Mouse (Mus musculus) c-Kit-negative CD71-positive TER-119-positive erythroid progenitor cells, embryonic 14.5 days (primary cell): Measurements from ENCODE around the gene Arhgef6.

Experiments
- DNase-seq: peaks from one replicate; pipeline ENCODE4 v3.0.0-alpha.2; 2013; ENCODE audit warnings: low read depth, low spot score

The Arhgef6 gene

DNA sequence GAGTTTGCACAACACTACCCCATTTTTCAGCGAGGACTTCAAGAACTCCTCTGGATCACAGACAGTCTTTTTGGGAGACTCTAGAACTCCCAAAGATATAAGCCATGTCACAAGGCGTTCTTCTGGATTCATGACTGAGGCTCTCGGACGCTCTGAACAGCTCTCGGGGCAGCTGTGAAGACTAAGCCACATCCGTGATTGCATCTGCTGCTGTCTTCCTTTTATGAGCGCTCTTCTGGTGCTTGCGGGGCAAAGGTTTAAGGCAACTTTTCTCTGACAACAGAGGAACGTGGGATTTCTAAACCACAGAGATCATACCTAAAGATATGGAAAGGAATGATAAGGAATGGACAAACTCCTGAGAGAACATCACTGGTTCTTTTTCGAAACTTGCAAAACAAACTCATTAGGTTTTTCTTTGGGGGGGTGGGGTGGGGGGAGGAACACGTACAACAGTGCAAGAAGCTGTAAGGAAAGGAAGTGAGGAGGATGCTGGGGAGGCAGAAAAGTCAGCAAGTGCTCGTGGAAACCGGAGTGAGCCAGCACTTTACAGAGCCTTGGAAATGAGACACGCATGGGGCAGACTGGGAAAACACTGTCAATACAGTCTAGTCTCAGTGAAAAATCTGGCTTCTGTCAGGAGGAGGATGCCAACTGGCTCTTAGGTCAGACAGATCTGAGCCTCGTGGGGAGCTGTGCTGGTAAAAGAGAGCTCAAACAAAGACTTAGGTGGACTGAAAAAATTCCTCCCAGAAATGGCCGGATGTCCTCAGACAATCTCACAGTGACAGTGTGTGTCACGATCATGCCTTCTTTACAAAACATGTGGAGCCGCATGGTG lies at the start of gene Arhgef6:
Arhgef6 (minus strand) TSS at position 359 of the 841 bp plus-strand sequence.
- DNase-seq = no peak

DNA sequence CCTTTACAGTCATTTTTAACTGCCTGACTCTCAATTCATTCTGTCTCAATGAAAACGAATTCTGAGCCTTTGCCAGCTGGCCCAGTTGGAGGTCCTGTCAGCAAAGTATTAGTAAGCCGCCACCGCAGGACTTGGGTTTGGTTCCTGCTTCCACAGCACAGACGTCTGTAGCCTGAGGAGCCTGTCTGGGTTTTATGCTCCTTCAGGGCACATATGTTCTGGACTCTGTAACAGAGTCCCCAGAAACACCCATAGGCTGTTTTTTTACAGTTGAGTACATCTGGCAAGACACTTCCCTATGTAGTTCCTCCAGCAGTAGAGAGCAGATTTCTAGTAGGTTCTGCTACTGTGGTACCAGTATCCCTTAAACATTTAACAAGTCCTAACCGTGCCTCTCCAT lies 42.4 kb upstream of the Arhgef6 start:
- DNase-seq = no peak

DNA sequence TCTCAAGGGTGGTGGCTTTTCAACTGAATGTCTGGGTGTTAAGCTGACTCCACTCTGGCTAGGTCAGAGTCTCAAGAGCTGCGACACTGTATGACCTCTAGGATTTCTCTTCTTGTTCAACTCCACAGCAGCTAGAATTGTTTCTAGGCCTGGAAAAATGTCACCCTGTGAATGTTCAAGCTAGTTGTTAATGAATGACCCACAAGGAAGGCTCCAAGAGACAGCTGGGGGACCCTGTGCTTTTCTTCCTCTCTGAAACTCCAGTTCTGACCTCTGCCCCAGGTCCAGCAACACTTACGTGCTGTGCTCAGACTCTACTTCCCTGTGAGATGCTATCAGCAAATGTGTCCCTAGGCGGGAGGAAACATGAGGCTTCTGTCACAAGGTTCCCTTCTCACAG lies 40.0 kb upstream of the Arhgef6 start:
- no peak for DNase-seq

DNA sequence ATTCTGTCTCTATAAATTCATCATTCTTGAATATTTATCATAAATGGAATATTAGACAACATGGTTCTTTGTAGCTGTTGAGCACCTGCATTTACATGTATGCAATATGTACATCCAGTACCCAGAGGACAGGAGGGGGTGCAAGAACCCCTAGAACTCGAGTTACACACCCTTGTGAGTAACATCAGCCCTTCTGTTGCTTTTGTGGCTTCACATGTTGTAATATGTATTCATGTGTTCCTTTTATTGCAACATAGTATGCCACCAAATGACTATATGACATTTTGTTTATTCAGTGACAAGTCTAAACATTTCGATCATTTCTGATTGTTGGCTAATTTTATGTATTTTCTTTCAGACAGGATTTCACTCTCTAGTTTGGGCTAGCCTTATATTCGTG lies 38.6 kb upstream of the Arhgef6 start:
- DNase-seq = no peak

DNA sequence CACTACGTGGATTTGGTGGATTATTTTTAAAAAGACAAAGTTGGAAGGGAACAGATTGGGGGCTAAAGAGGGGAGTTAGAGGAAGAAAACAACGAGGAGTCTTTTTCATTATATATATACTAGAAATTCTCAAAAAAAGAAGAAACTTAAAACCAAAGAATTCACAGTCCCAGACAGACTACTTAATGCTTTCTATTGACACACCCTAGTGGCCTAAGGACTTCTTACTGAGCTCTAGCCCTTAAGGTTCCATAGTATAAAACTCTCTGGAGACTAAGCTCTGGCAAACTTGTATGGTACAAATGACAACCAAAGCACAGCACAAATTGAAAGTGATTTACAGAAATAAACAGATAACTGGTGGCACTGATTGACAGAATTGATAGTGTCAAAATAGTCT lies 35.5 kb upstream of the Arhgef6 start:
- DNase-seq = no peak

DNA sequence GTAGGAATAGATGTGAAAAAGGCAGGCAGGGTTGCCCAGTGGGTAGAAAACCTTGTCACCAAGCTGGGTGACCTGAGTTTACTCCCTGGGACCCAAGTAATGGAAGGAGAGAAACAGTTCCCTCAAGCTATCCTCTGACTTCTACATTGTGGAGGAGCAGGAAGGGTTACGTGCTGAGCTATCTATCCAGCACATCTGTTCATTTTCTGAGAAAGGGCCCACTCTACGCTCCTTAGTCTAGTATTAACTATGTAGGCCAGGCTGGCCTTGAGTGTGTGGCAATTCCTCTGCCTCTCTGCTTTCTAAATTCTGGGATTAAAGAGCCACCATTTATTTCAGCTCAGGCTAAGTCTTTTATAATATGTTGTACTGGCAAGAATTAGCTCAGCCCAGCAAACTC lies 35.0 kb upstream of the Arhgef6 start:
- peak; percentile 49 for DNase-seq

DNA sequence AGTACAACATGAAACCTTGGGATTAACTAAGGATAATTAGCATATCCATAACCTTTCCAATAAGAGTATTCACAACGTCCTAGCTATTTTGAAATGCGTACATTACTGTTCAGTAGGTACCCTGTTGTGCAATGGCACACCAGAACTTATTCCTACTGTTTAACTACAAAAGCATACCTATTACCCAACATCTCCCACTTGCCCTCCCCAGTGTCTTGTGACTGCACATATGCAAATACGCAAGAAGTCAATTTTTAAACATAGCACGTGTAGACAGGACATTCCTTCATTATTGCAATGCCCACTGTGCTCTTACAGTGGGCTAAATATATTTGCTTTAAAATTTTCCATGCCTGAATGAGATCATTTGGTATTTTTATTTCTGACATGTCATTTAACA lies 34.4 kb upstream of the Arhgef6 start:
- no peak for DNase-seq

DNA sequence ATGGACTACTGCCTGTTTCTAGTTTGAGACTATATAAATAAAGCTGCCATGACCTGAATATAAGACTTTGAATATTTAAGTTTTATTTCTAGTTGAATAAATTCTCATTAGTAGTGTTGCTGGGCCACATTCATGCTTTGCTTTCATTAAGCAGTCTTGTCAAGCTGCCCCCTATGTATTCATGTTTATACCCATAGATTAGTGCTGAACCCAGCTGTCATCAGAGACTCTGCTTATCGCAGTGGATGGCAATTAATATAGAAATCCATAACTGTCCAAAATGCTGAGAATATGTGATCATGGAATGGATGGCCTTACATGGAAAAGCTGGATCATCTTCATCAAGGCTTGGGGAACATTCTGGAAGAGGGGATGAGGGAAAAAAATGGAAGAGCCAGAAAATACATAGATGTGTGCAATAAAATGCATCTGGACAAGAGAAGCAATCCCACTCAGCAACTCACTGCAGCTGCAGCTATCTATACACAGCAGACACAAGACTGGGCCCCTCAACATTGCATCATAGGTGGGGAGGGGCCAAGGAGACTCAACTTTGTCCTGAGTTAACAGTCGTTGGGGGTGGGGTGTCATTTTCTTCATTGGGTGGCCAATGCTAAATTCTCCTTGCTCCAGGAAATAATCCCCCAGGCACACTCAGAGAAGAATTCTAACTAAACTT lies 26.5 kb upstream of the Arhgef6 start:
- DNase-seq = peak; percentile 66

DNA sequence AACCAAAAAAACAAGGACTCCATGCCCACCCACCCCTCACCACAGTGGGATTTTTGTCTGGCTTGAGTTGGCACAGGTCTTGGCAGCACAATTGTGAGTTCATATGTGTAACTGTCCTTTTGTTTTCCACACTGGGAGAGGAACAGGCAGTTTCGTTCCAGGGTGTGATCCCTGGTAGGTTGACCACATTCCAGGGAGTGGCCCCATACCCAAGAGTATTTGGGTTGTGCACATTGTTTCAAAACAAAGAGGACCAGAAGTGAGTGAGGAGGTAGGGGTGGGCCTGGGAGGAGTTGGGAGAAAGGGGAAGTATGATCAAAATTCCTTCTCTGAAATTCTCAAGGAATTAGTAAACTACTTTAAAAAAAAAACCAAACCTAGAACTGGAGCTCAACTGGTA lies 20.8 kb upstream of the Arhgef6 start:
- DNase-seq = no peak

DNA sequence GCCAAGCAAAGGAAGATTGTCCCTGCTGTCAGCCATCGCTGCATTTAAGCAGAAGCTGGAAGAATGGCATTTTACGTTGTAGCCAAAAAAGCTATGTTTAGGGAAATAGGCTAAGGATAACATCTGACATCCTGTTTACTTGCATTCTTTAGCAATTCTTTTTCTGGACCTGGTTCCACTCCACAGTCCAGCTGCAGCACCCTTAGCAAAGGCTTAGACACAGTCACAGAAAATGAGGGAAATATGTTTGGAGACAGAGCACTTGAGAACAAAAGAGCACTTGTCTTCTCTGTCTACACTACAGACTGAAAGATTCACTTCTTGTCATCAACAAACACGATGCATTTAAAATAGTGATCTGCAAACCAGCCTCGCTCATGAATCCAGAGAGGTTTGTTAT lies 691 bp upstream of the Arhgef6 start:
- DNase-seq = no peak

DNA sequence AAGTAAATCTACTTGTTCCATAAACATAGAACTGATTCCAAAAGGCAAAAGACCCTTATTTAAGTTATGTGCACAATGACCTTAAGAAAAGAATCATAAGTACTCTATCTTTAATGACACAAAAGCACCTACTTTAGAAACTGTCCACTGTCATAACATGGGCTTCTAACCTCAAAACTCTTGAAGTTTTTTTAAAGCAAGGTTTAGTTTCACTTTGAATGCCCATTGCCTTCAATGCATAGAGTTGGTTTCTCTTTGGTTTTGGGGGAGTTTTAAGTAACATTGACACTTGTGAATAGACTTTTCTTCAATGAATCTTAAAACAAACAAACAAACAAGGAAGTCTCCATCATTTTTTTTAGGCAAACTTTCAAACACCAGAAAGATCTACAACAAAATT lies 947 bp downstream of the Arhgef6 start:
- no peak for DNase-seq

DNA sequence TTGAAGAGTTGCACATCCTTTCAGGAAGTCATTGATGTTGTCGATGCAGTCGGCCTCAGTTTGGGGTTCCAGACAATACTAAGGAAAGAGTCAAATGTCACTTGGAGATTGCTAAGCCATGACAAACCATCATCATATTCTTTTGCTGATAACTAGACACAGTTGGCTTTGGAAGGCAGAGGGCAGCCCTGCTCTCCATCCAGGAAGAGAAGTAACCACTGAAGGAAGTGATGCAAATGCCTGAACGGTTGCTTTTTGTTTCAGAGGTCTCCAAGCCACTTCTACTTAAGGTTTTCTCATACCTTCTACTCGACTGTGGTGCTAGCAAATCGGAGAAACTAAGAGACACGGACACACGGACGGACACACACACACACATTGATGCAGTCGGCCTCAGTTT lies 1.6 kb downstream of the Arhgef6 start:
- DNase-seq = no peak

DNA sequence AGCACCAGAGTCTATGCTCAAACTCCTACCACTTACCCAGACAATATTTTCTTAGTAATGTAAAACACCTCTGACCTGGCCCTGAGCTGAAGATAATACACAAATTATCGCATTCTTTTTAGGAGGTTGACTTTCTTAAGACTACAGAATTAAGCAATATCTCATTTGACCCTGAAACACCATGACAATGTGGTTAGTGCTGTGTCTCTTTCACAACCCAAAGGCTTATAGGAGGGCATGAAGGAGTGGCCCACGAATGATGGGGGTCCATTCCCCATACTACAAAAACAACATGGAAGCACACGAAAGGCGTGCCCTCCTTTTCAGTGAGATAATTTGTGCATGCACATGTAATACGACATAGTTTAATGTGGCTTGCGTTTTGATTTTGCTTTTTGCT lies 3.2 kb downstream of the Arhgef6 start:
- DNase-seq = no peak

DNA sequence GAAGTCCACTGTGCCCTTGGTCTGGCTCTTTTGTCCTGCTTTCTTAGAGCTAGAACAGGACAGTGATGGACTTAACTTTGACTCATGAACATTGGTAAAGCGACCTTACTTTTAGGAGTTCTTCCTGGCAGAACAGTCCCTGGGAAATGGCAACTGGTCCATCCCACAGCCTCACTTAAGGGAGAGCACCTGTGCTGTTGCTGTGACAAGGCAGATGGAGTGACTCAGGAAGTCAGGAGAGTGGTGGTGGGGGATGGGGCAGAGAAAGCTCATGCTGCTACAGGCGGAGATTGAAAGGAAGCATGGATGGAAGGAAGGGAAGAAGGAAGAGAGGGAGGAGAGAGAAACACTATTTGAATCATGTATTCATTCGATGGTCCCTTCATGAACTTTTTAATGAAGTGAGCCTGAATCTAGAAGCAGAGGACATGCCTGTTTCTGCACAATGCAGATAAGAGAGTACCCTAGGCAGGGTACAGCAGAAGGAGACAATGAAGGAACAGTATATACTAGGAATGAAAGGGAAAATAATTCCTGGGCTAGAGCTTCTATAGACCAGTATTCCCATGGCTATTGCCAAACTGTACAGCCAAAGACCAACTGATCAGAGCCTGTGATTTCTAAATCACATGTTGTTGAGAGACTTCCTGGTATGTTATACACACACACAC lies 10.7 kb downstream of the Arhgef6 start:
- no peak for DNase-seq

DNA sequence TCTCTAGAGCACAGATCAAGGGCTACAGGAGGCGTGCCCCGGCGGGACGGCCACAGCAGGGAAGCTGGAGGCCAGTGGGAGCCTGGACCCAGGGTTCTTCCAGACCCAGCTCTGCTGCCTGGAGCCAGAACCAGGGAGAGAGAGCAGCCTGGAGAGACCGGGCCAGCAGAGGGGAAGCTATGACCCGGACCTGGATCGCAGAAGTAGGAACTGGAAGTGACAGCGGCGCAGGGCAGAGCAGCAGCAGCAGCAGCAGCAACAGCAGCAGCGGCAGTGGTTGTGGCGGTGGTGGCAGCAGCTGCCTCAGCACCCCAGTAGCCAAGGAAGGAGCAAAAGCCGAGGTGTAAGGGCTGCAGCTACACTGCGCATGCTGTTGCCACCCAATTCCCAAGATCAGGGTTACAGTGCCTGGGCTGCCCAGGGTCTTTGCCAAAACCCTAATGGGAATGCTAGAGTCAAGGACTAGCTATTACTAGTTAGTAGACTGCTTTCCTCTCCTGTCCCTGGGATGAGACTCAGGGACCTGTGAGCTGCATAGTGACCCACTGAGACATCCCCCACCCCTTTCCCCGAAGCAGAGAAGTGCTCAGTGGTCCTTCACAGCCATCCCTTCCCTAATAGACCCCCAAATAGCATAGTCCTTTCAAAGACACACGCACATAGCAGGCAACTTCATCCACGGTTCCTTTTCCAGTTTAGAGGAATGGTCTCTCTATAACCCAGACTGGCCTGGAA lies 11.9 kb downstream of the Arhgef6 start:
- no peak for DNase-seq

DNA sequence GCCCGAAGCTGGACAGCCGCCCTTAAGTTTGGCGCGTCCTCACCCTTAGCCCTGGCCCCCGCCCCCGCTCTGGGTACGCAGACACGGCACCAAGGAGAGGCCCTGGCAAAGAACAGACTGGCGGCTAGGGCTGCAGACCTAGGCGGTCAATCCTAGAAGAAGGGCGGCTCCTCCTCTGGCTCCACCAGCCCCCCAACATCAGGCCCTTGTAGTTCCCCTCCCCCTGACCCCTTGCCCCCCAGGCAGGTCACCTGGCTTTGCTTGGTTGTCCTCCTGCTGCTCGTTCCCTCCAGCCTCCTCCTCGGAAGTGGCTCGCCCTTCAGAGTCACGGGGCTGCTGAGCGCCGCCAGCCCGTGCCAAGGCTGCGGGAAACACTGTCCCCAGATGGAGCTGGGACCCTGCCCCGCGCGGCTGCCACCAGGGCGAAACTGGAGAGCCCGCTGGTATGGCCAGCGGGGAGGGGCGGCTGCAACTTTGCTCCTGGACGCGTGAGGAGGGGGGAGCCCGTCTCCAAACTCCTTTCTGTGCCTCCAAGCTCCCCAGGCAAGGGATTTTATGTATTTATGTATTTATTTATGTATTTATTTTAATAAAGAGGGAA lies 12.6 kb downstream of the Arhgef6 start:
- DNase-seq = no peak

DNA sequence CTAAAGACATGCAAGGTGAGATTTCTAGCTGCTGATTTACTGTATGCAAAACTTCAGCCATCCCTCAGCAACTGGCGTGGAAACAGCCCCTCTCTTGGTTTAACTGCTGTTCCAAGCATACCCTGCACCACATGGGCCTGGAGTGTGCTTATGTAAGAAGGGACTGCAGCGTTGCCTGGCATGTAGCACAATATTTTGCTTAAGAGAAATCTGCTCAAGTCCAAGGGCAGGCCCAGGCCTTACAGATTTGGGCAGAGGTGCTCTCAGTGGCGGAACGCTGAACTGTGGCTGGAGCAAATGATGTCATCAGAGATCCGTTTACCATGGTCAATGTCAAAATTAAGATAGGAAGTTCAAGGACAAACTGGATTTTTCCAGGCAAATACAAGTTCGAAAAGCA lies 13.6 kb downstream of the Arhgef6 start:
- no peak for DNase-seq

DNA sequence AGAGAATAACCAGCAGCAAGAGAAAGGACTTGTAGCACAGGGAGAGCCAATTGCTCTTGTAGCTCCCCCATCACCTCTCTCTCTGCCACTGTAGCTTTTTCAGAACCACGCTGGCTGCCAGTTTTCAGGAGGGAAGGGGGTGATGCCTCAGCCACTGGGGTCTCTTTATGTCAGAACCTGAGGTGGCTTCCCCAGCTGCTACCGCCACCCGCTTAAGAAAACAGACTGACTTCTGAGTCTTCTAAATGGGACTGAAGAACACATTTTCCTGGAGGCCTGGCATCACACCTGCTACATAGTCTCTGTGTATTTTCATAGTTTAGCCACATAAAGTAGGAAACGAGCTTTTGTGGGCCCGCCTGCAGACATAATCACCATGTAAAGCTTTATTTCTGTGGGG lies 26.5 kb downstream of the Arhgef6 start:
- no peak for DNase-seq

DNA sequence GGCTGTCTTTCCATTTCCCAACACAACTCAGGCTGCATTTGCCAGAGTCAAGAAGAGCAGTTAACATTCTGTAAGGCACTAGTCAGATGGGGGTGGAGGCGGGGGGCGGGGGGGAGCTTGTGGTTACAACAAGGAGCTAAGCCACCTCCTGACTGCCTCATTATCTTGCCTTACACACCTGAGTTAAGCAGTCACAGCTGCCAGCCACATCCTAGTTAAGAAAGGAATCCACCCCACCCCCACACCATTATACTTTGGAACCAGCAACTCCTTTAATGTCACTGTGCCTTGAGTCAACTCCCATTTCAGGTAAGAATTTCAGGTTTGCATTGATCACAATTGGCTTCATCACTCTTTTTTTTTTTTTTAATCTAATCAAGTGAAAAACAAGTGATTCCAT lies 28.5 kb downstream of the Arhgef6 start:
- no peak for DNase-seq

DNA sequence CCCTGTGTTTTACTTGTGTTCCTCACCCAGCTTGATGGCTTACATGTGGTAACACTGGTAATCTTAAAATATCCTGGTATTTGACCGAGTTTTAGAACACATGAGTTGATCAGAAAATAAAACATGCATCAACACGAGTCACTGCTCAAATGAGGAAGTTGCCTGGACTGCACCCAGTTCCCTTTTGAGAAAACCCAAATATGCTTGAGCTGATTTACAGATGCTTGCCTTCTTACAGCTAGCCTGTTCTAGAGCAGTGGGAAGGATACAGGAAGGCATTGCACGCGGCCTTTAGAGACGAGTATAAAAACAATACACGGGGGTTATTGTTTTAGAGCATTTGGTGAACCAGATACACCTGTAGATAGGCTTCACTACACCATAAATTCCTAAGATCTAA lies 31.8 kb downstream of the Arhgef6 start:
- no peak for DNase-seq

DNA sequence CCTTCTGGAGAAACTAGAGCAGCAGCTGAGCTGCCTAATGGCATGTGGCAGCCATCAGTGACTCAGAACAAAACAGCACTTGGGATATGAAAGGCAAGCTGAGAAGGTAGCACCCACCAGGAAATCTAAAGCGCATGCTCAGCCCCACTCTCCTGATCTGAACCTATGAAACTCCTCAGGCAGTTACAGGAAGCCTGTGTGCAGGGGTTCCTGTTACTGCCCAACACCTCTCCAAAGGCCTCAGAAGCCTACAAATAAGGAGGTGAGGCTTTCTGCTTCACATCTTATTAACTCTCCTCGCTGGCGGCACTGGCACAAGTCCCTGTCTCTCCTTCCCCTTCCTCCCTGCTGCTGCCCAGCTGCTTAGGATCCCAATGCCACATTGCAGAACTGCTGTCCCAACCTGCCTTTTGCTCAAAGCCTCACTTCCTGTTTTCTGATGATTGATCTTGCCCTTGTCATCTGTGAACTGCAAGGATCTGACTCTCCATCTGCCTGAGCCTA lies 33.7 kb downstream of the Arhgef6 start:
- no peak for DNase-seq
